Mouse (Mus musculus) spleen, adult 2 months (tissue): ENCODE data around the gene Amph. TPM values are rescaled to one million over a fixed set of nuclear protein-coding genes. Genes with fewer than 3 reads are reported as not detected.

Source experiments
- DNase-seq, 2 experiments: peaks; one replicate each; pipeline versions ENCODE4 v3.0.0 to v3.0.0-alpha.2; 2012 to 2021; ENCODE audit warnings: low spot score in 2 of 2, low read depth in 1 of 2
- H3K27ac ChIP-seq: fragments of 200-500 bp; 2 replicates; pipeline ENCODE4 v1.5.1; 2012; ENCODE audit warnings: low read length, inconsistent platforms; ENCODE audit not compliant: insufficient read depth
- H3K27me3 ChIP-seq: fragments of 200-500 bp; 2 replicates; pipeline ENCODE4 v1.6.1; 2012; ENCODE audit warnings: mild to moderate bottlenecking, moderate library complexity, low read length, inconsistent platforms; ENCODE audit not compliant: control insufficient read depth, insufficient read depth
- H3K36me3 ChIP-seq: fragments of 200-500 bp; 2 replicates; pipeline ENCODE4 v1.6.1; 2012; ENCODE audit warnings: mild to moderate bottlenecking, low read length, inconsistent platforms; ENCODE audit not compliant: control insufficient read depth, insufficient read depth
- H3K4me1 ChIP-seq: fragments of 200-500 bp; 2 replicates; pipeline ENCODE4 v1.6.1; 2011; ENCODE audit warnings: inconsistent platforms; ENCODE audit not compliant: control insufficient read depth, insufficient read depth, insufficient read length
- H3K4me3 ChIP-seq: fragments of 200-500 bp; 2 replicates; pipeline ENCODE4 v1.5.1; 2011; ENCODE audit warnings: mild to moderate bottlenecking, inconsistent platforms; ENCODE audit not compliant: insufficient read depth, insufficient read length; ENCODE audit errors: extremely low read depth
- CTCF ChIP-seq: fragments of 200-500 bp; IDR thresholded peaks from 2 replicates; pipeline ENCODE4 v1.5.1; 2011; ENCODE audit warnings: mild to moderate bottlenecking, inconsistent platforms; ENCODE audit not compliant: insufficient read depth, insufficient read length, insufficient replicate concordance; ENCODE audit errors: extremely low read depth
- POLR2A ChIP-seq: fragments of 200-500 bp; IDR thresholded peaks from 2 replicates; pipeline ENCODE4 v1.6.1; 2011; ENCODE audit warnings: low read depth, low read length, inconsistent platforms
- WGBS: fragments of 180-500 bp; shearing (Covaris S2); methylation state at CpG from one replicate; pipeline ENCODE4 v1.1.7; 2018; 5-methylcytosine and 5-hydroxymethylcytosine counted together
- polyA plus RNA-seq: library from polyadenylated mRNA; depleted of rRNA; stranded (reverse); fragments of >200 nt; gene quantifications from 2 replicates; pipeline ENCODE4 v1.2.3, GENCODE M21; 2012; rRNA removed

The Amph gene
- polyA plus RNA-seq, 1 experiment: 0.41 TPM

DNA sequence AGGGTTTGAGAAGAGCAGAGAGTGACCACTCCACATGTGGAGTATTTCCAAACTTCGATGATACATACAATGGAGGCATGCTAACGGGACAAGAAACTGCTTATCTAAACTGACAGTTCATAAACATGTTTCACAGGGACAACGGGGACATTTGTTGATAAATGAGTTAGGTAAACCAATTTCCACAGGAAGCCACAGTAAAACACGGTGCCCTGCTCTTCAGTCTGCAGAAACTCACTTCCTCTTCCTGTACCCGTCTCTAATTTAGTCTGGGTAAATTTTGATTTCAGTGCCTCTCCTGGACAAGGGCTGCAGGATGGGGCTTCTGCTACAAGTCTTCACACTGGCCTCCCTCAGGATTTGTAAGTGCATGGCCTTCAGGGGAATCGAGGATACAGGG, 242.0 kb downstream of the Amph start:
- 8% methylated on average over 6 of the region's 6 CpGs for WGBS

DNA sequence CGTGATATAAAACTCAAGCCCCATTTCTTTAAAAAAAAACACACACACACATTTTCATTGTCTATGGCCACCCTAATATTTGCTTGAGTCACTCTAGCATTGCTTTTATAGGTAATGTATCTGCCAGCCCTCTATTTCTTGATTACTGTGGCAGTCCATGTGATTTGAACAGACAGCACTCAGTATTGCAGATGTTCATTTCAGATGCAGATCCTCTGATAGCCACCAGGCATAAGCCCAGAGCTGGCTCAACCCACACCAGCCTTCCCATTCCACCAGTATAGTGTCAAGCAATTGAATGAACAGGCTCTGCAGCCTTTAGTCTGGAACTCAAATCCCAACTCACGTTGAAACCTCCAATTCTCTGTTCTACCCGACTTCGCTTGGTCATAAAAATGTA, 246.8 kb downstream of the Amph start:
- H3K36me3 ChIP-seq: no peaks in the 10 kb centered on the region
- peaks cover 2% of the 10 kb centered on the region; the same call in 1 of the 2 replicates for H3K4me1 ChIP-seq
- no peak overlapping the region for H3K27ac ChIP-seq
- TF ChIP-seq POLR2A: no peak
- TF ChIP-seq CTCF: no peak
- no peak overlapping the region for H3K4me3 ChIP-seq
- 93% methylated on average over 4 of the region's 4 CpGs for WGBS
- no peak for DNase-seq
- H3K27me3 ChIP-seq: no peaks in the 10 kb centered on the region

More for the DNA sequence above, 242.0 kb downstream of the Amph start:
- no peak for DNase-seq
- H3K4me3 ChIP-seq: no peak overlapping the region
- TF ChIP-seq POLR2A: no peak
- no peak for TF ChIP-seq CTCF
- H3K27me3 ChIP-seq: no peaks in the 10 kb centered on the region
- H3K4me1 ChIP-seq: peaks cover 2% of the 10 kb centered on the region; the same call in 1 of the 2 replicates
- H3K36me3 ChIP-seq: no peaks in the 10 kb centered on the region
- no peak overlapping the region for H3K27ac ChIP-seq

DNA sequence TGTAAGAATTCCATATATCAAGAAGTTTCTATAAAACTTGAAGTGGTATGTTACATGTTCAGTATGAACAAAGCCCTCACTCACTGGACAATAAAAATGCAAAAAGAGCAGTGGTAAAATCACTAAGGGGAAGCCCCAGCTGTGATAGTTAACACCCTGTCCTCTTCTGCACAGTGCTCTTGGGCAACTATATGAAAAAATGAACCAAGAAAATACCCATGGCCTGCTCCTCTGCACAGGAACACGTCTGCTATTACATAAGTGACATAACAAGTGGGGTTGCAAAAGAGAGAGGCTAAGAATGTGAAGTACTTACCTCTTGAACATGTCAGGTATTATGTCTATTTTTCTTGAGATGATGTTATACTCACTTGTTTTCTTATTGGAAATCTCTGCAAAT, 247.5 kb downstream of the Amph start:
- no peak for TF ChIP-seq POLR2A
- TF ChIP-seq CTCF: no peak
- DNase-seq: no peak
- Histone ChIP-seq H3K4me3 (no peak overlapping the region), H3K36me3 (no peaks in the 10 kb centered on the region), H3K27ac (no peak overlapping the region), H3K27me3 (no peaks in the 10 kb centered on the region), H3K4me1 (no peaks in the 10 kb centered on the region)
- WGBS: 23% methylated on average over 1 of the region's 1 CpGs

Other genes starting within 250 kb of the Amph start
- gene Vps41, start 230.9 kb upstream of the Amph start, polyA plus RNA-seq: 8.8 and 9.7 TPM in 2 replicates